Mouse (Mus musculus) hindbrain, embryonic 10.5 days (tissue): ENCODE measurements around the gene Avpi1. TPM values are rescaled to one million over a fixed set of nuclear protein-coding genes. Genes with fewer than 3 reads are reported as not detected.
"Not testable (repeated sequence)": the region's sequence is repeated elsewhere in the genome, so short reads cannot be mapped to it uniquely, and the experiment has no call there.

Source experiments
- DNase-seq: peaks from one replicate; pipeline ENCODE4 v3.0.0-alpha.2; 2017; ENCODE audit warnings: low spot score
- H3K27ac ChIP-seq: fragments of 300-500 bp; sonication (generic); 2 replicates; pipeline ENCODE4 v1.5.1; 2016; ENCODE audit warnings: mild to moderate bottlenecking, moderate library complexity
- H3K27me3 ChIP-seq: fragments of 300-500 bp; sonication (generic); 2 replicates; pipeline ENCODE4 v1.6.1; 2016; ENCODE audit warnings: mild to moderate bottlenecking; ENCODE audit not compliant: poor library complexity, insufficient read depth, severe bottlenecking
- H3K36me3 ChIP-seq: fragments of 300-500 bp; sonication (generic); 2 replicates; pipeline ENCODE4 v1.6.1; 2016; ENCODE audit warnings: mild to moderate bottlenecking, moderate library complexity
- H3K4me1 ChIP-seq: fragments of 300-500 bp; sonication (generic); replicated peaks from 2 replicates; pipeline ENCODE4 v1.6.1; 2016; ENCODE audit warnings: mild to moderate bottlenecking
- H3K4me3 ChIP-seq: fragments of 300-500 bp; sonication (generic); 2 replicates; pipeline ENCODE4 v1.5.1; 2016; ENCODE audit warnings: mild to moderate bottlenecking, moderate library complexity
- H3K9me3 ChIP-seq: fragments of 300-500 bp; sonication (generic); 2 replicates; pipeline ENCODE4 v1.6.1; 2016; ENCODE audit warnings: mild to moderate bottlenecking, moderate library complexity
- WGBS: fragments of 180-500 bp; shearing (Covaris S2); methylation state at CpG from one replicate; pipeline ENCODE4 v1.1.7; 2016; 5-methylcytosine and 5-hydroxymethylcytosine counted together
- polyA plus RNA-seq: library from polyadenylated mRNA; unstranded; fragments of >200 nt; fragmentation: Nextera tagmentation; extraction: Ambion mirVana; gene quantifications from 2 replicates; pipeline ENCODE4 v1.2.1, GENCODE M21; 2016

Gene Avpi1
- polyA plus RNA-seq, 1 experiment from 2014 or later = 17.5 TPM

- WGBS = 7% methylated on average over 10 of the region's 10 CpGs
- peak overlapping the region; percentile 91 for H3K27ac ChIP-seq
Observed at GRCm38 (mm10) chr19:42085690-42086089, 43.2 kb downstream of the Avpi1 start.

GRCm38 (mm10) chr19:42081613-42082012, 47.2 kb downstream of the Avpi1 start:
- H3K27me3 ChIP-seq, H3K27ac ChIP-seq, H3K9me3 ChIP-seq, H3K4me3 ChIP-seq, DNase-seq: not testable (repeated sequence)
- WGBS = 92% methylated on average over 5 of the region's 5 CpGs
- peaks cover 18% of the 10 kb centered on the region for H3K4me1 ChIP-seq
- H3K36me3 ChIP-seq = peaks cover 21% of the 10 kb centered on the region

More at GRCm38 (mm10) chr19:42085690-42086089, 43.2 kb downstream of the Avpi1 start:
- no peaks in the 10 kb centered on the region for H3K36me3 ChIP-seq
- H3K9me3 ChIP-seq = no peaks in the 10 kb centered on the region
- DNase-seq = no peak
- no peaks in the 10 kb centered on the region for H3K27me3 ChIP-seq
- peak overlapping the region; percentile 88 for H3K4me3 ChIP-seq
- H3K4me1 ChIP-seq = peaks cover 25% of the 10 kb centered on the region

- Histone ChIP-seq H3K27ac (no peak overlapping the region), H3K4me3 (no peak overlapping the region), H3K9me3 (no peaks in the 10 kb centered on the region), H3K27me3 (no peaks in the 10 kb centered on the region), H3K36me3 (peaks cover 33% of the 10 kb centered on the region), H3K4me1 (peaks cover 10% of the 10 kb centered on the region)
- 80% methylated on average over 11 of the region's 11 CpGs for WGBS
- DNase-seq = no peak
Observed at GRCm38 (mm10) chr19:42080469-42080868, 48.4 kb downstream of the Avpi1 start.

- Histone ChIP-seq H3K36me3 (peaks cover 38% of the 10 kb centered on the region), H3K27ac (no peak overlapping the region), H3K4me3 (no peak overlapping the region), H3K27me3 (no peaks in the 10 kb centered on the region), H3K4me1 (peaks cover 7% of the 10 kb centered on the region; the same call in 1 of the 2 replicates), H3K9me3 (no peaks in the 10 kb centered on the region)
- no peak for DNase-seq
- 82% methylated on average over 5 of the region's 5 CpGs for WGBS
Observed at GRCm38 (mm10) chr19:42079950-42080349, 48.9 kb downstream of the Avpi1 start.

GRCm38 (mm10) chr19:42079006-42079405, 49.9 kb downstream of the Avpi1 start:
- Histone ChIP-seq H3K36me3 (peaks cover 47% of the 10 kb centered on the region), H3K27me3 (no peaks in the 10 kb centered on the region), H3K9me3 (no peaks in the 10 kb centered on the region), H3K4me3 (no peak overlapping the region), H3K4me1 (peaks cover 7% of the 10 kb centered on the region; the same call in 1 of the 2 replicates), H3K27ac (no peak overlapping the region)
- no peak for DNase-seq
- 96% methylated on average over 12 of the region's 12 CpGs for WGBS

GRCm38 (mm10) chr19:42078566-42078965, 50.3 kb downstream of the Avpi1 start:
- H3K27ac ChIP-seq = no peak overlapping the region
- peaks cover 51% of the 10 kb centered on the region for H3K36me3 ChIP-seq
- H3K4me1 ChIP-seq = peaks cover 7% of the 10 kb centered on the region; the same call in 1 of the 2 replicates
- no peak for DNase-seq
- H3K4me3 ChIP-seq = no peak overlapping the region
- no peaks in the 10 kb centered on the region for H3K9me3 ChIP-seq
- 95% methylated on average over 8 of the region's 8 CpGs for WGBS
- H3K27me3 ChIP-seq = no peaks in the 10 kb centered on the region

- Histone ChIP-seq H3K36me3 (peaks cover 53% of the 10 kb centered on the region), H3K9me3 (no peaks in the 10 kb centered on the region), H3K4me1 (peaks cover 7% of the 10 kb centered on the region; the same call in 1 of the 2 replicates), H3K4me3 (no peak overlapping the region), H3K27ac (no peak overlapping the region), H3K27me3 (no peaks in the 10 kb centered on the region)
- DNase-seq = no peak
- WGBS = 90% methylated on average over 16 of the region's 16 CpGs
Observed at GRCm38 (mm10) chr19:42075992-42076391, 52.9 kb downstream of the Avpi1 start.

- H3K9me3 ChIP-seq = no peaks in the 10 kb centered on the region
- no peak overlapping the region for H3K4me3 ChIP-seq
- WGBS = 90% methylated on average over 2 of the region's 2 CpGs
- no peak for DNase-seq
- peaks cover 8% of the 10 kb centered on the region; the same call in 1 of the 2 replicates for H3K4me1 ChIP-seq
- no peaks in the 10 kb centered on the region for H3K27me3 ChIP-seq
- H3K36me3 ChIP-seq = peaks cover 53% of the 10 kb centered on the region
- no peak overlapping the region for H3K27ac ChIP-seq
Observed at GRCm38 (mm10) chr19:42075051-42075450, 53.8 kb downstream of the Avpi1 start.

Other genes starting within 250 kb of the Avpi1 start
- 27.3 and 34.1 TPM in 2 replicates for gene Rrp12, start 232.9 kb downstream of the Avpi1 start, polyA plus RNA-seq
- gene Pgam1, start 217.1 kb downstream of the Avpi1 start, polyA plus RNA-seq = 900 and 1,138 TPM in 2 replicates
- 75.5 and 92.1 TPM in 2 replicates for gene Exosc1, start 195.6 kb downstream of the Avpi1 start, polyA plus RNA-seq
- 87.1 and 92.5 TPM in 2 replicates for gene Zdhhc16, start 195.6 kb downstream of the Avpi1 start, polyA plus RNA-seq
- 32.2 and 39.5 TPM in 2 replicates for gene Mms19, start 147.9 kb downstream of the Avpi1 start, polyA plus RNA-seq
- gene Ubtd1, start 147.3 kb downstream of the Avpi1 start, polyA plus RNA-seq = 11.5 and 16.9 TPM in 2 replicates
- 0.39 TPM in 1 of 2 replicates, not detected in the other for gene Ankrd2, start 93.1 kb downstream of the Avpi1 start, polyA plus RNA-seq
- 1.3 and 1.9 TPM in 2 replicates for gene Hoga1, start 83.4 kb downstream of the Avpi1 start, polyA plus RNA-seq
- not detected in 2 replicates for gene 4933411K16Rik, start 76.8 kb downstream of the Avpi1 start, polyA plus RNA-seq
- gene Morn4, start 42.7 kb downstream of the Avpi1 start, polyA plus RNA-seq = 52.6 and 73.6 TPM in 2 replicates
- 28.2 TPM in 2 replicates for gene Pi4k2a, start 38.6 kb downstream of the Avpi1 start, polyA plus RNA-seq
- 3.1 and 3.6 TPM in 2 replicates for gene Marveld1, start 18.3 kb upstream of the Avpi1 start, polyA plus RNA-seq
- 35.3 and 40.2 TPM in 2 replicates for gene Zfyve27, start 34.9 kb upstream of the Avpi1 start, polyA plus RNA-seq
- gene Sfrp5, start 73.2 kb upstream of the Avpi1 start, polyA plus RNA-seq = 0.26 and 0.46 TPM in 2 replicates
- gene Golga7b, start 118.5 kb upstream of the Avpi1 start, polyA plus RNA-seq = 1.7 and 4.2 TPM in 2 replicates